Mouse (Mus musculus): ENCODE measurements around the gene Zfp940. TPM values are rescaled to one million over a fixed set of nuclear protein-coding genes. Genes with fewer than 3 reads are reported as not detected.
"Not testable (repeated sequence)": the region's sequence is repeated elsewhere in the genome, so short reads cannot be mapped to it uniquely, and the experiment has no call there.

The Zfp940 gene
- polyA plus RNA-seq (2012; ENCODE audit: insufficient read depth, insufficient read length, missing spikeins): 0.83 and 2.0 TPM in 2 replicates

DNA sequence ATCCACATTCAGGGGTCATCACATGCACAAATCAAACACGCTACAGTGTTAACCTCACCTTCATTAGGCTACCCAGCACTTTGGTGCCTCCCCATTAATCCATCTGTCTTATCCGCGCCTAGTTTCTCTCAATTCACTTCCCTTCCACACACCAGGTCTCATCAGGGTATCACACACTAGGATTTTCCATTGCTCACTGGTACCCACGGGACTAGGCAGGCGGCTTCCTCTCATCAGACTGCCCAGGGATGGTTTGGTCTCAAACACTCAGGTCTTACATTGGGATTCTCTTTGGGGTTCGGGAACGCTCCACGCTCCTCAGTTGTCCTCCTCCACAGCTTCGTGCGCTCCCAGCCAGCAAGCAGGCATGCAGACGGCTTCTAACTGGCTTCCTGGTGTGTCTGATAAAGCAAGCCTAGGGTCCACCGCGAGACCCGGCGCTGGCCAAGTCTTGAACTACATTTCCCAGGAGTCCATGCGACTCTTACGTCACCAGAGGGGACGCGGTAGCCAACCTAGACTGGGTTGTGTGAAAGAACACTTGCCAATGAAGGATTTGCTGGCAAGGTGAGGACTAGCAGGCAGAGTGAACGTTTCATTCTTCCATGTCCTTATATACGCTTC lies at the start of gene Zfp940:
Gene Zfp940 (minus strand): TSS at position 451 of the 624 bp plus-strand sequence.
- Histone ChIP-seq H3K4me1 (ENCODE audit: control insufficient read depth, insufficient read depth, insufficient read length, low read length) (peaks cover 6% of the 10 kb centered on the region; the same call in 1 of the 2 replicates), H3K27ac (replicated peaks; ENCODE audit: low read depth, low read length) (no peak within 1 kb of the TSS), H3K4me3 (ENCODE audit: insufficient read depth, low read depth, low read length) (peak within 1 kb of the TSS; percentile 77)

DNA sequence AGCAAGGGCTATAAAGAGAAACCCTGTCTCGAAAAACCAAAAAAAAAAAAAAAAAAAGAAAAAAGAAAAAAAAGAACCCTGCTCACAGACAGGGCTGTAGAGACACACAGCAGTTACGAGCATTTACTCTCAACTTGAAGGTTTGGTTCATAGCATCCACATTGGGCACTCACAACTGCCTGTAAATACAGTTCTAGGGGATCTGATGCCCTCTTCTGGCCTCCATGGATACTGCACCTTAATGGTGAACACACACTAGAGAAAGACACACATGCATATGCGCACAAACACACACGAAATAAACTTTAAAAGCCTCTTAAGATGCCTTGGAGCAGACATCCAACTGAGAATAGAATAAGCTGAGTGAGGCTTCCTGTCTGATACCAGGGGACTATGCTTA lies 44.9 kb upstream of the Zfp940 start:
- H3K4me3 ChIP-seq (ENCODE audit: insufficient read depth, low read depth, low read length): no peak overlapping the region

GRCm38 (mm10) chr7:29892756-29893155 lies 39.3 kb upstream of the Zfp940 start:
- no peaks in the 10 kb centered on the region for H3K4me1 ChIP-seq (ENCODE audit: control insufficient read depth, insufficient read depth, insufficient read length, low read length)
- H3K27ac ChIP-seq (replicated peaks; ENCODE audit: low read depth, low read length): no peak overlapping the region
- no peak overlapping the region for H3K4me3 ChIP-seq (ENCODE audit: insufficient read depth, low read depth, low read length)

More for the DNA sequence above, 44.9 kb upstream of the Zfp940 start:
- Histone ChIP-seq H3K4me1 (ENCODE audit: control insufficient read depth, insufficient read depth, insufficient read length, low read length) (no peaks in the 10 kb centered on the region), H3K27ac (replicated peaks; ENCODE audit: low read depth, low read length) (no peak overlapping the region)

DNA sequence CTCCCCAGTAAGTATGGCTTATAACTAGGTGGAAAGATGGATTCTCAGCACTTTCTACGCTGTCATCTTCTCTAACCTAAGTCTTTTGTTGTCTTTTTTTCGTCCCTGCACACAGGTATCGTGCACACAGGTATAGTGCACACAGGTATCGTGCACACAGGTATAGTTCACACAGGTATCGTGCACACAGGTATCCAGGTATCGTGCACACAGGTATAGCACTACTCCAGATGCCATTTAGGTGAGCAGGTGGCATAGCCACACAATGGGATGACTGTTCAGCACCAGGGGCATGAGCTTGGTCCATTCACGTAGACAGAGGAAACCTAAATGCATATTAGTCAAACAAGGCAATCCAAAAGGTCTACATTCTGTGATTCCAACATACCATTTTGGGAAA lies 37.0 kb upstream of the Zfp940 start:
- no peaks in the 10 kb centered on the region for H3K4me1 ChIP-seq (ENCODE audit: control insufficient read depth, insufficient read depth, insufficient read length, low read length)
- no peak overlapping the region for H3K27ac ChIP-seq (replicated peaks; ENCODE audit: low read depth, low read length)
- H3K4me3 ChIP-seq (ENCODE audit: insufficient read depth, low read depth, low read length): no peak overlapping the region

- Histone ChIP-seq H3K4me1 (ENCODE audit: control insufficient read depth, insufficient read depth, insufficient read length, low read length) (no peaks in the 10 kb centered on the region), H3K4me3 (ENCODE audit: insufficient read depth, low read depth, low read length) (no peak overlapping the region), H3K27ac (replicated peaks; ENCODE audit: low read depth, low read length) (no peak overlapping the region)
Observed at GRCm38 (mm10) chr7:29880916-29881315, 27.4 kb upstream of the Zfp940 start.

DNA sequence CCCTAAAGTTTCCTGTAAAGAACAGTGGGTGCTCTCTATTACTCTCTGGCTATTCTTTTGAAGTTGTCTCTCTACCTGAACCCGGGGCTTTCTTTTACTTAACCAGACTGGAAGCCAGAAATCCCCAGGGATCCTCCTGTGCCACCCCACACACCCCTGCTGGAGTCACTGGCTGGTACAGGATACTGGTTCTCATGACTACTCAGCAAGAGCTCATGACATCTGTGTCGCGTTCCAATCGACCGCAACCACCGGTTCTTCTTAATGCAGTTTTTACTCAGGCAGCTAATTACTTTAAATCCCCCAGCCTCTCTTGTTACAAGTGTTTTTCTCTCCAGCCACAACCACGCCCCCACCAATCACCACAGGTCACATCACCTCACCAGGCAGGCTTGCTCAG lies 26.6 kb upstream of the Zfp940 start:
- Histone ChIP-seq H3K4me3 (ENCODE audit: insufficient read depth, low read depth, low read length) (no peak overlapping the region), H3K27ac (replicated peaks; ENCODE audit: low read depth, low read length) (no peak overlapping the region), H3K4me1 (ENCODE audit: control insufficient read depth, insufficient read depth, insufficient read length, low read length) (no peaks in the 10 kb centered on the region)

DNA sequence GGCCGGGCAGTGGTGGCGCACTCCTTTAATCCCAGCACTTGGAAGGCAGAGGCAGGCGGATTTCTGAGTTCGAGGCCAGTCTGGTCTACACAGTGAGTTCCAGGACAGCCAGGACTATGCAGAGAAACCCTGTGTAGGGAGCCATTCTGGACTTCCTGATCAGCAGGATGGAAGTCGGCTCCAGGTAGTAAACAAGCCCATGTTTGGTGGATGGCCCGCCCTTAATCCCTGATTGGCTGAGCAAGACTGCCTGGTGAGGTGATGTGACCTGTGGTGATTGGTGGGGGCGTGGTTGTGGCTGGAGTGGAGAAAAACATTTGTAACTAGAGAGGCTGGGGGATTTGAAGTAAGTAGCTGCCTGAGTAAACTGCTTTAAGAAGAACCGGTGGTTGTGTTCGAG lies 24.1 kb upstream of the Zfp940 start:
- H3K4me3 ChIP-seq (ENCODE audit: insufficient read depth, low read depth, low read length); H3K27ac ChIP-seq (replicated peaks; ENCODE audit: low read depth, low read length); H3K4me1 ChIP-seq (ENCODE audit: control insufficient read depth, insufficient read depth, insufficient read length, low read length): not testable (repeated sequence)

DNA sequence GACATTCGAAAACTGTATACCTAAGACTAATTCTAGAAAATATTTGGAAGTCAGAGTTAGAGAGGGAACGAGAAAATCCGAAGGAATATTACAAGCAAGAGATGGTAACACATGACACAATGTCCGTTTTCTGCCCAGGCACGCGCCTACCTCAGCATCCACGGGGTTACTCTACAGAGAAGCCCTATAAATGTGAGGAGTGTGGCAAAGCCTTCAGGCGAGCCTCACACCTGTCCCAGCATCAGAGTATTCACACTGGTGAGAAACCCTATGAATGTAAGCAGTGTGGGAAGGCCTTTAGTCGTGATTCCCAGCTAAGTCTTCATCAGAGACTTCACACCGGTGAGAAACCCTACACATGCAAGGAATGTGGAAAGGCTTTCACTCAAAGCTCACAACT lies 20.8 kb upstream of the Zfp940 start:
- H3K4me3 ChIP-seq (ENCODE audit: insufficient read depth, low read depth, low read length): no peak overlapping the region
- no peak overlapping the region for H3K27ac ChIP-seq (replicated peaks; ENCODE audit: low read depth, low read length)
- no peaks in the 10 kb centered on the region for H3K4me1 ChIP-seq (ENCODE audit: control insufficient read depth, insufficient read depth, insufficient read length, low read length)

DNA sequence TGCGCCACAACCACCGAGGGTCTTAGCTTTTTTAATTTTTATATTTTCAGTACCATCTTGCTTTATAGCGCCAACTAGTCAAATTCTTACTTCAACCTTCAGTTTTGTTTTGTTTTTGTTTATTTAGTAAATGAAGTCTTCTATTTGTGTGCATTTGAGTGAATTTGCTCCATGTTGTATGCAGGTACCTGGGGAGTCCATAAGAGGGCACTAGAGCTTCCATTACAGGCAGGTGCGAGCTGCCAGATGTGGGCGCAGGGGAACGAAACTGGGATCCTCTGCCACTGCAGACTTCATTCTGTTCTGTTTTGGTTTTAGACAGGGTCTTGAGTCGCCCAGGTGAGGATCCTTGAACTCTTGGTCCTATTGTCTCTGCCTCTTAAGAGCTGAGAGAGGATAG lies 8.2 kb upstream of the Zfp940 start:
- H3K27ac ChIP-seq (replicated peaks; ENCODE audit: low read depth, low read length): no peak overlapping the region
- H3K4me3 ChIP-seq (ENCODE audit: insufficient read depth, low read depth, low read length): no peak overlapping the region
- H3K4me1 ChIP-seq (ENCODE audit: control insufficient read depth, insufficient read depth, insufficient read length, low read length): no peaks in the 10 kb centered on the region

- H3K4me1 ChIP-seq (ENCODE audit: control insufficient read depth, insufficient read depth, insufficient read length, low read length): no peaks in the 10 kb centered on the region
- no peak within 1 kb of the TSS for H3K27ac ChIP-seq (replicated peaks; ENCODE audit: low read depth, low read length)
- H3K4me3 ChIP-seq (ENCODE audit: insufficient read depth, low read depth, low read length): peak within 1 kb of the TSS; percentile 71
Observed at GRCm38 (mm10) chr7:29859532-29860517, 6.4 kb upstream of the Zfp940 start, which contains the start of gene Zfp420. Gene Zfp420 (plus strand): TSS chr7:29859979.

DNA sequence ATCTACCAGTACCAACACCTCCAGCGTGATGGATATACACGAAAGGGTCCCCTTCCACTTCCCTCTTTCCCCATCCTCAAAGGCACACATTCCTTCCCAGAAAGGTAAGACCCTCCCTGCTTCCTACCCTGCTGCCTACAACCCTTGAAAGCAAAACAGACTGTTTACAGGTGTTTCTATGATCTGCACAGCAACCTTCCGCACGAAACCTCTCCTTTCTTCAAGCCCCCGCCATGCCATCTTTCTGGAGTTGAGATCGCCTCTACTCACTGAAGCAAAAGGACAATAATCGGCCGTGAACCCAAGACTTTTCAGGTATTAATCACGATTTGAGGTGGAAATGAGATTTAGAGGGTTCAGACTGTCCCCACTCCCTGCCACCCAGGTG lies 644 bp downstream of the Zfp940 start:
- Histone ChIP-seq H3K4me3 (ENCODE audit: insufficient read depth, low read depth, low read length) (peak overlapping the region; percentile 77), H3K27ac (replicated peaks; ENCODE audit: low read depth, low read length) (no peak overlapping the region), H3K4me1 (ENCODE audit: control insufficient read depth, insufficient read depth, insufficient read length, low read length) (peaks cover 6% of the 10 kb centered on the region; the same call in 1 of the 2 replicates)

- Histone ChIP-seq H3K4me1 (ENCODE audit: control insufficient read depth, insufficient read depth, insufficient read length, low read length) (no peaks in the 10 kb centered on the region), H3K4me3 (ENCODE audit: insufficient read depth, low read depth, low read length) (no peak overlapping the region), H3K27ac (replicated peaks; ENCODE audit: low read depth, low read length) (no peak overlapping the region)
Observed at GRCm38 (mm10) chr7:29844616-29845015, 8.9 kb downstream of the Zfp940 start.

GRCm38 (mm10) chr7:29842105-29842504 lies 11.4 kb downstream of the Zfp940 start:
- no peaks in the 10 kb centered on the region for H3K4me1 ChIP-seq (ENCODE audit: control insufficient read depth, insufficient read depth, insufficient read length, low read length)
- H3K27ac ChIP-seq (replicated peaks; ENCODE audit: low read depth, low read length): no peak overlapping the region
- H3K4me3 ChIP-seq (ENCODE audit: insufficient read depth, low read depth, low read length): no peak overlapping the region

DNA sequence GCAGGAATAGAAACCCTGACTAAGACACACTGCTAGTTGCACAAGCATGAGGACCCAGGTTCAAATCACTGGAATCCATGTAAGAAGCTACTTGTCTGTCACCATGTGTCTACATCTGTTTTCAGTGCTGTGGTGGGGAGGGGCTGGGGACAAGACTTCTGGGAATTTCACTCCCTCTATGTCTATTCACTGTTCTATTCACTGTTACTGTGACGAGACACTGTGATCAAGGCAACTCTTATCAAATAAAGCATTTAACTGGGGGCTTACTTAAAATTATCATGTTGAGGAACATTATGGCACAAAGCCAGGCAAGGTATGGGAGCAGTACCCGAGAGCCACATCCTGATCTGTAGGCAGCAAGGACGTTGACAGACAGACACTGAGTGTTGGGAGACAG lies 14.2 kb downstream of the Zfp940 start:
- no peaks in the 10 kb centered on the region for H3K4me1 ChIP-seq (ENCODE audit: control insufficient read depth, insufficient read depth, insufficient read length, low read length)
- H3K27ac ChIP-seq (replicated peaks; ENCODE audit: low read depth, low read length): no peak overlapping the region
- no peak overlapping the region for H3K4me3 ChIP-seq (ENCODE audit: insufficient read depth, low read depth, low read length)

- no peak overlapping the region for H3K27ac ChIP-seq (replicated peaks; ENCODE audit: low read depth, low read length)
- H3K4me3 ChIP-seq (ENCODE audit: insufficient read depth, low read depth, low read length): no peak overlapping the region
- H3K4me1 ChIP-seq (ENCODE audit: control insufficient read depth, insufficient read depth, insufficient read length, low read length): no peaks in the 10 kb centered on the region
Observed at GRCm38 (mm10) chr7:29836816-29837215, 16.7 kb downstream of the Zfp940 start.
